ENCODE assay signal across 7 mouse cellular contexts in genomic region chr1:105780079-105780456, GRCm38 (mm10). TPM values are rescaled to one million over a fixed set of nuclear protein-coding genes. Genes with fewer than 3 reads are reported as not detected.
DNase-seq lines count a peak whose midpoint lies in the region; ATAC-seq and TF ChIP-seq lines count a peak whose summit lies in the region.

No protein-coding gene starts in this region.

- H3K4me2 ChIP-seq in lung, embryonic 15.5 days, result peak overlapping the region; percentile 92
- peak overlapping the region; percentile 96 for H3K4me2 ChIP-seq in forebrain, embryonic 12.5 days
- peak overlapping the region; percentile 98 for H3K4me2 ChIP-seq in limb, embryonic 13.5 days (replicated peaks)

- no peak overlapping the region for H3K27ac ChIP-seq in lung, embryonic 15.5 days
- no peak overlapping the region for H3K27ac ChIP-seq in forebrain, embryonic 12.5 days
- no peak overlapping the region for H3K27ac ChIP-seq in limb, embryonic 13.5 days
- H3K27ac ChIP-seq in small intestine, adult 2 months (ENCODE audit: insufficient read depth, low read depth, low read length), result peak overlapping the region; percentile 80

- 0 out of 2 replicates have a peak overlapping the region, but pooled peaks have one; percentile 39 for H3K9ac ChIP-seq in lung, embryonic 15.5 days
- H3K9ac ChIP-seq in forebrain, embryonic 12.5 days, result peak overlapping the region; percentile 59; the same call in 1 of the 2 replicates
- peak overlapping the region; percentile 70; the same call in 1 of the 2 replicates for H3K9ac ChIP-seq in limb, embryonic 13.5 days

- no peak for TF ChIP-seq POLR2A in small intestine, adult 2 months (IDR thresholded peaks at IDR 0.05; ENCODE audit: low read depth, low read length)

- H3K27me3 ChIP-seq in lung, embryonic 15.5 days, result peaks cover 18% of the 10 kb centered on the region
- peaks cover 36% of the 10 kb centered on the region for H3K27me3 ChIP-seq in forebrain, embryonic 12.5 days
- H3K27me3 ChIP-seq in limb, embryonic 13.5 days, result peaks cover 64% of the 10 kb centered on the region
- no peaks in the 10 kb centered on the region for H3K27me3 ChIP-seq in small intestine, adult 2 months (ENCODE audit: control insufficient read depth, insufficient read depth, low read length)

- H3K4me1 ChIP-seq in lung, embryonic 15.5 days, result peaks cover 18% of the 10 kb centered on the region
- peaks cover 11% of the 10 kb centered on the region for H3K4me1 ChIP-seq in forebrain, embryonic 12.5 days
- H3K4me1 ChIP-seq in limb, embryonic 13.5 days, result peaks cover 17% of the 10 kb centered on the region
- H3K4me1 ChIP-seq in small intestine, adult 2 months (ENCODE audit: control insufficient read depth, insufficient read depth, insufficient read length, low read length), result peaks cover 15% of the 10 kb centered on the region

- no peak for TF ChIP-seq CTCF in small intestine, adult 2 months (IDR thresholded peaks at IDR 0.05; ENCODE audit: extremely low read depth, insufficient read length, insufficient replicate concordance, low read depth, low read length)

- no peaks in the 10 kb centered on the region for H3K9me3 ChIP-seq in lung, embryonic 15.5 days
- H3K9me3 ChIP-seq in forebrain, embryonic 12.5 days, result no peaks in the 10 kb centered on the region
- H3K9me3 ChIP-seq in limb, embryonic 13.5 days, result no peaks in the 10 kb centered on the region

- WGBS in lung, embryonic 15.5 days, result 27% methylated on average over 12 of the region's 12 CpGs
- whole genome bisulfite sequencing in forebrain, embryonic 12.5 days, result 31% methylated on average over 12 of the region's 12 CpGs
- 33% methylated on average over 12 of the region's 12 CpGs for WGBS in limb, embryonic 13.5 days
- WGBS in small intestine, adult 2 months, result 19% methylated on average over 12 of the region's 12 CpGs

- H3K36me3 ChIP-seq in lung, embryonic 15.5 days, result no peaks in the 10 kb centered on the region
- H3K36me3 ChIP-seq in forebrain, embryonic 12.5 days (replicated peaks), result no peaks in the 10 kb centered on the region
- H3K36me3 ChIP-seq in limb, embryonic 13.5 days, result no peaks in the 10 kb centered on the region
- H3K36me3 ChIP-seq in small intestine, adult 2 months (ENCODE audit: control insufficient read depth, insufficient read depth, low read length), result no peaks in the 10 kb centered on the region

- ATAC-seq in lung, embryonic 15.5 days (ENCODE audit: borderline replicate concordance, extremely low read depth, low FRiP score, low TSS enrichment), result no peak
- ATAC-seq in forebrain, embryonic 12.5 days (ENCODE audit: low FRiP score), result 0 out of 2 replicates have a peak, but pooled peaks have one; percentile 6
- no peak; the same call in 1 of the 2 replicates for ATAC-seq in limb, embryonic 13.5 days (ENCODE audit: low FRiP score, low read depth)
- ATAC-seq in inflammation-experienced regulatory T-cells, adult 6 months, result no peak

- DNase-seq in lung, postnatal 4 days, result no peak
- DNase-seq in embryo, embryonic 9.5 days (ENCODE audit: extremely low spot score), result no peak

- H3K4me3 ChIP-seq in lung, embryonic 15.5 days, result peak overlapping the region; percentile 55
- peak overlapping the region; percentile 55 for H3K4me3 ChIP-seq in forebrain, embryonic 12.5 days (replicated peaks)
- H3K4me3 ChIP-seq in limb, embryonic 13.5 days, result peak overlapping the region; percentile 62
- H3K4me3 ChIP-seq in small intestine, adult 2 months (ENCODE audit: low read depth, low read length), result peak overlapping the region; percentile 94

RNA-seq across cellular contexts. Expression of gene Tnfrsf11a, which starts 0.5 kb away (rescaled TPM):
- 2.4 and 2.8 TPM in 2 replicates for polyA plus RNA-seq in lung, embryonic 15.5 days (2015; fragmentation: Nextera tagmentation; extraction: Ambion mirVana)
- polyA plus RNA-seq in forebrain, embryonic 12.5 days (2016; fragmentation: Nextera tagmentation; extraction: Ambion mirVana), result 0.14 and 0.36 TPM in 2 replicates
- polyA plus RNA-seq in limb, embryonic 13.5 days (2015; fragmentation: Nextera tagmentation; extraction: Ambion mirVana), result 0.75 and 0.98 TPM in 2 replicates
- 26.8 and 47.7 TPM in 2 replicates for polyA plus RNA-seq in small intestine, adult 2 months (2012; rRNA removed)
- not detected for polyA plus RNA-seq in inflammation-experienced regulatory T-cells, adult 6 months (2017; shearing (Covaris generic))
